Mouse (Mus musculus): ENCODE results near the gene Rars.

DNA sequence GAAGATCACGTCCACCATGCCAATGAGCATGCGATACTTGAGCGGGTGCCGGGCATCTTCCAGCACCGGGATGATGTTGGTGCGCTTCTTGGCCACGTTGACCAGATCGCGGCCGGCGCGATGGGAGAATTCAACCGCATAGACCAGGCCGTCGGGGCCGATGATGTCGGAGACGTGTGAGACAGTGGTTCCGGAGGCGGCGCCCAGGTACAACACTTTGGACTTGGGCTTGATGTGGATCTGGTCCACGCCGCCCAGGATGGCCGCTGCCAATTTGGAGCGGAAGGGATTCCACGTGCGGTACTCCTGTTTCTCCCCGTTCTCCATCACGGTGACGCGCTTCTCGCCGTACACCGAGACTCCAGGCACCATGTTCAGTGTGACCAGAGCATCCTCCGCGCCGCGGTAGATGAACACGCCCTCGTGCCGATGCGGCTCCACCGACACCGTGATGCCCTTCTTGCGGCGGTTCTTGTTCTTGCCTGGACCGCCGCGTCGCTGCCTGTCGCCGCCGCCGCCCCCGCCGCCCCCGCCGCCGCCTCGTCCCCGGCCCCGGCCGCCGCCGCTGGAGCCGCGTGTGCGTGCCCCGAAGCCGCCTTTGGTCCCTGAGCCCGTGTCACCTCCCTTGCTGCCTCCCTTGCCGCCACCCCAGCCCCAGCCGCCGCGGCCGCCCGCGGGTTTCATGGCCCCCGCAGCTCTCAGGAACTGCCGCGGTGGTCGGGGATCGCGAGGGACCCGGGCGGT, 36.4 kb downstream of the Rars start:
- TF ChIP-seq CTCF (IDR thresholded peaks at IDR 0.05; ENCODE audit: low read depth, low read length) (no peak), GATA2 (IDR thresholded peaks at IDR 0.05; ENCODE audit: borderline replicate concordance, low read depth, low read length) (no peak), TAL1 (conservative IDR thresholded peaks at IDR 0.05; ENCODE audit: low read depth, low read length) (no peak)

All from G1E (cell line).